Comparison of ENCODE assay signal across 9 mouse cellular contexts in genomic region chr2:122575470-122575869, GRCm38 (mm10). TPM values are rescaled to one million over a fixed set of nuclear protein-coding genes. Genes with fewer than 3 reads are reported as not detected.
DNase-seq lines count a peak whose midpoint lies in the region; ATAC-seq and TF ChIP-seq lines count a peak whose summit lies in the region.
"Had no signal": no experiment of that assay in that cellular context is flagged by ENCODE, and none has a peak within 500 bp of the region (broad histone marks: within the 10 kb centered on the region; RNA-seq: fewer than 3 reads in every experiment).

No protein-coding gene starts in this region.

- ATAC-seq in stomach, postnatal 0 days (ENCODE audit: low FRiP score, low TSS enrichment): no peak

- no peak for TF ChIP-seq CTCF in stomach, postnatal 0 days (IDR thresholded peaks at IDR 0.05; ENCODE audit: low read depth)

- peak; percentile 39 to 49 for DNase-seq in cerebellum, postnatal 10 days
- no peak for DNase-seq in cerebellum, postnatal 4 days (ENCODE audit: low spot score in 2 of 2)
- peak; percentile 37 to 41 for DNase-seq in adrenal gland, adult 18-20 months (ENCODE audit: low spot score in 2 of 2)
- peak; percentile 31 to 34 for DNase-seq in heart, adult 9 months (ENCODE audit: low spot score in 2 of 2)
- DNase-seq in kidney, postnatal 10 days: peak; percentile 75
- no peak for DNase-seq in right cerebral cortex, postnatal 4 days
- no peak for DNase-seq in layer of hippocampus, postnatal 36 days
- DNase-seq in stomach, postnatal 0 days (ENCODE audit: low spot score): no peak

- no peak overlapping the region for H3K4me3 ChIP-seq in stomach, postnatal 0 days (ENCODE audit: low read depth, low read length)
- H3K4me3 ChIP-seq: megakaryocyte, embryonic 14.5 days had no signal

- no peak overlapping the region for H3K4me2 ChIP-seq in stomach, postnatal 0 days (replicated peaks; ENCODE audit: low read depth)

- no peaks in the 10 kb centered on the region for H3K36me3 ChIP-seq in stomach, postnatal 0 days (ENCODE audit: control insufficient read depth, insufficient read depth, low read length)

- H3K9ac ChIP-seq in stomach, postnatal 0 days (ENCODE audit: low read length): no peak overlapping the region

- H3K27me3 ChIP-seq in stomach, postnatal 0 days (ENCODE audit: control insufficient read depth, insufficient read depth, low read length): no peaks in the 10 kb centered on the region

- WGBS in stomach, postnatal 0 days: 57% methylated on average over 11 of the region's 11 CpGs

- no peak overlapping the region for H3K27ac ChIP-seq in stomach, postnatal 0 days (replicated peaks)

- no peaks in the 10 kb centered on the region for H3K4me1 ChIP-seq in stomach, postnatal 0 days (replicated peaks; ENCODE audit: control insufficient read depth, insufficient read depth)

- H3K9me3 ChIP-seq in stomach, postnatal 0 days (ENCODE audit: control insufficient read depth, low read length): no peaks in the 10 kb centered on the region
- H3K9me3 ChIP-seq: megakaryocyte, embryonic 14.5 days had no signal

- no peak for TF ChIP-seq EP300 in stomach, postnatal 0 days (optimal IDR thresholded peaks at IDR 0.05)

RNA-seq across cellular contexts. Expression of gene Gatm, which starts 35.6 kb away (rescaled TPM):
- total RNA-seq in adrenal gland, adult 18-20 months (2021): 1 to 10 TPM; 5.5 to 6.1 TPM
- total RNA-seq in layer of hippocampus, postnatal 36 days (2021): 10 to 100 TPM; 58.7 to 60.1 TPM
- 8.5 and 9.3 TPM in 2 replicates for polyA plus RNA-seq in stomach, postnatal 0 days (2015; fragmentation: Nextera tagmentation; extraction: Ambion mirVana)

Comparison
In these comparisons a context has a peak if more than half of its experiments do, and no peak if none do; other contexts are left out.
1. DNase-seq: peak in cerebellum, postnatal 10 days (2 of 2), adrenal gland, adult 18-20 months (2 of 2), heart, adult 9 months (2 of 2) and kidney, postnatal 10 days (single experiment); none in cerebellum, postnatal 4 days (0 of 2), right cerebral cortex, postnatal 4 days (single experiment), layer of hippocampus, postnatal 36 days (0 of 2) and stomach, postnatal 0 days (single experiment).
2. RNA of gene Gatm, which starts 35.6 kb away (total RNA-seq): 58.7 to 60.1 TPM in layer of hippocampus, postnatal 36 days; 5.5 to 6.1 TPM in adrenal gland, adult 18-20 months; every median in the first group is over 4 times any median in the second.